Mouse (Mus musculus) heart, postnatal 10 days (tissue): ENCODE measurements around the gene Fbxo9. TPM values are rescaled to one million over a fixed set of nuclear protein-coding genes. Genes with fewer than 3 reads are reported as not detected.
"Not testable (repeated sequence)": the region's sequence is repeated elsewhere in the genome, so short reads cannot be mapped to it uniquely, and the experiment has no call there.

ENCODE experiments used
- DNase-seq, 2 experiments: peaks; one replicate each; pipeline ENCODE4 v3.0.0; 2021
- intact Hi-C: fragments of 180-260 bp; cut with DNase I; formaldehyde crosslinking; loops from one replicate; pipeline ENCODE4 v1.15.1; 2025
- total RNA-seq, 2 experiments: library from RNA; stranded (reverse); gene quantifications; 2 replicates each; pipeline ENCODE4 v1.2.3; 2021

Gene Fbxo9
- total RNA-seq, 2 experiments from 2014 or later: 88.6 to 90.3 TPM

- DNase-seq, intact Hi-C loops: not testable (repeated sequence)
These were observed 35.6 kb downstream of the Fbxo9 start for GRCm38 (mm10) chr9:78073291-78073690.

DNA sequence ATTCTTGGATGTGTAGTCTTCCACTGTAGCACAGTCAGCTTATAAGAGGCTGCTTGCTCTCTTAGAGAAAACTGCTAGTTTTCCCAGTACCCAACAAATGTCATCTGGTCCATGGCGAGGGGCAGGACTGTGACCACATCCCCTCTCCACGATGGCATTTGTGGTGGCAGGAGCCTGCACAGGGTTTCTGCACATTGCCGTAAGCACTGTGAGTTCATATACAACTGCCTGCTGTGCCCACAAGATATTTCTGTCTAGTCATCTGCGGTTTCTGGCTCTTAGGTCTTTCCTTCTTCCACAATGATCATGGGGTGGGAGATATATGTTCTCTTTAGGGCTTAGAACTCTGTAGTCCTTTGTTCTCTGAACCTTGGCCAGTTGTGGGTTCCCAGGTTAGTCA, 37.2 kb downstream of the Fbxo9 start:
- no peak for DNase-seq
- intact Hi-C loops: no loop called here

DNA sequence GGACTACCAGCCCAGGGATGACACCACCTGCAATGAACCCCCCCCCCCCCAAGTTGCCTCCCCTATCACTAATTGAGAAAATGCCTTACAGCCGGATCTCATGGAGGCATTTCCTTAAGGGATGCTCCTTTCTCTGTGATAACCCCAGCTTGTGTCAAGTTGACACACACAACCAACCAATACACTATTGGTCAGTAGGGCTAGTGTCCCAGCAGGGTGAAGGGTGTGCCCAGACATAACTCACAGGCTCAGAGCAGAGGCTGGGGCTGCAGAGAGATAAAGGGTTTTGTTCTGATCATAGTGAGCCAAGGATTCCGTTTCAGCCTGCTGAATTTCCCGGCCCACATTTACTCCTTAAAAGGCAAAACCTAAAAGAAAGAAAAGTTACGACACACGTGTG, 38.4 kb downstream of the Fbxo9 start:
- no peak for DNase-seq
- intact Hi-C loops: no loop called here

GRCm38 (mm10) chr9:78064121-78064520, 44.7 kb downstream of the Fbxo9 start:
- intact Hi-C loops: no loop called here
- DNase-seq: no peak

- no peak for DNase-seq
- intact Hi-C loops: no loop called here
These were observed 46.5 kb downstream of the Fbxo9 start for GRCm38 (mm10) chr9:78062392-78062791.

DNA sequence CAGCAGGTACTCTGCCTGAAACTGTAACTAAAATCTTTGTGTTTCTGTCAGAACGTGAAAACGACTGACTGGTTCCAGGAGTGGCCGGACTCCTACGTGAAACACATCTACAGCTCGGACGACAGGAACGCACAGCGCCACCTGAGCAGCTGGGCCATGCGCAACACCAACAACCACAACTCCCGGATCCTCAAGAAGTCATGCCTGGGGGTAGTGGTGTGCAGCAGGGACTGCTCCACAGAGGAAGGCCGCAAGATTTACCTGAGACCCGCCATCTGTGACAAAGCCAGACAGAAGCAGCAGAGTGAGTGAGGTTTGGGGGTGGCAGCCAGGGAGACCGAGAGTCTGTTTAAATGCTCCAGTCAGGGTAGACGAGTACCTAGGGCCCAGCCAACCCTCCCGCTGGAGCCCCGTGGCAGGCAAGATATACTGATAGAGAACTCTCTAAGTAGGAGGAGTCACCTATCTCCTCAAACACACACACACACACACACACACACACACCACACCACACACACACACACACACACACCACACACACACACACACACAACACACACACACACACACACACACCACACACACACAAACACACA, 49.2 kb downstream of the Fbxo9 start:
- intact Hi-C loops: no loop called here
- DNase-seq: no peak

GRCm38 (mm10) chr9:78054298-78054697, 54.6 kb downstream of the Fbxo9 start:
- intact Hi-C loops: no loop called here

GRCm38 (mm10) chr9:78053821-78054220, 55.0 kb downstream of the Fbxo9 start:
- no peak for DNase-seq
- intact Hi-C loops: no loop called here

More at GRCm38 (mm10) chr9:78054298-78054697, 54.6 kb downstream of the Fbxo9 start:
- no peak for DNase-seq

- intact Hi-C loops: no loop called here
- no peak for DNase-seq
These were observed 57.2 kb downstream of the Fbxo9 start, which contains the start of gene Gcm1 for GRCm38 (mm10) chr9:78051677-78052076. Gene Gcm1 (plus strand): TSS chr9:78051924.

DNA sequence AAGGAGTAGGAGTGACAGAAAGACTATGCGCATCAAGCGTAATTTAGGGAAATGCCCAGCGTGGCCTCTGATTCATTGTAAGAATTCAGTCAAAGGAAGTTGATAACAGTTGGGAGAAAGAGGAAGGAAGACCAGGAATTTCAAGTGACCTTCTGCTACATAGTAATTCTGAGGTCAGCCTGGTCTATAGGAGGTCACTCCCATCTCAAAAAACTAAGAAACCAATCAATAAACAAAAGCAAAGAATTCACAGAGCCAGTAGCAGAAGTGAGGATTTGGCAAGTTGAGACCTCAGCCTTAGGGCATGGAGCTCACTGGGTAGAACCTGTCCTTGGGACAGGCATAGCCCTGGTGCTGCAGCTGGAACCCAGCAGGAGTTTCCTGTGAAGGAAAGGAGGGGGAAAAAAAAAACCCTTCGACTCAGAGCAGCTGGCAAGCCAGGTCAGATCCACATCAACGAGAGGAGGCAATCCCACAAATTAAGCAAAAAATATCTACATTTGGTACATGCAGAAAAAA, 58.4 kb downstream of the Fbxo9 start:
- DNase-seq: no peak
- intact Hi-C loops: no loop called here

- intact Hi-C loops: no loop called here
- DNase-seq: peak in 1 of 2 experiments; percentile 12
These were observed 62.1 kb downstream of the Fbxo9 start for GRCm38 (mm10) chr9:78046755-78047154.

GRCm38 (mm10) chr9:78045171-78045570, 63.7 kb downstream of the Fbxo9 start:
- intact Hi-C loops: no loop called here
- no peak for DNase-seq

DNA sequence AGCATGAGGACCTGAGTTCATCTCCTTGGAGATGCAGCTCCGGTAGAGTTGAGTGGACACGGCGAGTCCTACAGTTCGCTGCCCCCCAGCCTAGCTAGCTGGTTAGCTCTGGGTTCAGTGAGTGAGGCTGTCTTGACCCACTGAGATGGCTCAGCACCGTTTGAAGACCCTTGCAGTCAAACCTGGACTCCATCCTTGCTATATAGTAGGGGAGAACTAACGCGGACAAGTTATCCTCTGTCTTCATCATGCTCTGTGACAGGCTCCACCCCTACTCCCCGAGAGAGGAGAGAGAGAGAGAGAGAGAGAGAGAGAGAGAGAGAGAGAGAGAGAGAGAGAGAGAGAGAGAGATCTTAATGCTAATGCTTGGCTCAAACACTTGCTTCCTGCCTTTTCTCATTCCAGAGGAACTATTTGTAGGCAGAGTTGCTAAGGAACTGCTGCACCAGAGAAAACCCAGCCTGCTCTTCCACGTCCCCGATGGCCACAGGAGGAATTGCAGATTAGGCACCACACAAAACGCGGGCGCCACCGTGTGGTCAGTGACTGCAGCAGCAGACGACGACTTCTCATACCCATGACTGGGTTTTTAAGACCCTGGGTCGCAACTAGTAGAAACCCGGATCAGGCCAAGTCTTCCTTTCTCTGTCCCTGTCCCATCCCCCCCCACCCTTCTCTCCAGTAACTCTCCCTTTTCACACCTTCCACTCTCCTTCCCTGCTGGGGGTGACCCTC, 69.9 kb downstream of the Fbxo9 start:
- DNase-seq: peak; percentile 82 to 90
- intact Hi-C loops: loop anchor here (5.0 kb wide), 1 partner anchor 442 kb away; no protein-coding TSS in a partner anchor

DNA sequence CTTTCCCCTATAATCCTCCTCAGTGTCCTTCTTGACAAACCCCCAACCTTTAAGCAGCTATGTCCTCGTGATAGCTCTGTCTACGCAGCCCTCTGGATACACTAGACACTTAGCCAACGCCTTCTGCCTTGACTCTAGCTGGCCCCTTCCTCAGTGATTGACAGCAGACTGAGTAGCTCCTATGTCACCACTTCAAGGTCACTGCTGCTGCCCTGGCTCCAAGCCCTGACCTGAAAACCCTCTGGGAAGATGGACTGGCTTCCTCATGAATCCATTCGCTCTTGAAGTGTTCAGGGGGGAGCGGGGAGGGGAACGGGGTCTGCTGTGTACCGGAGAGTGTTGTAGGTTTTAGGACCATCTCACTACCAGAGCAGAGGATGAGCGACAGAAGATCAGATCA, 73.0 kb downstream of the Fbxo9 start:
- DNase-seq: no peak
- intact Hi-C loops: loop anchor here (5.0 kb wide), 1 partner anchor 439 kb away; no protein-coding TSS in a partner anchor

DNA sequence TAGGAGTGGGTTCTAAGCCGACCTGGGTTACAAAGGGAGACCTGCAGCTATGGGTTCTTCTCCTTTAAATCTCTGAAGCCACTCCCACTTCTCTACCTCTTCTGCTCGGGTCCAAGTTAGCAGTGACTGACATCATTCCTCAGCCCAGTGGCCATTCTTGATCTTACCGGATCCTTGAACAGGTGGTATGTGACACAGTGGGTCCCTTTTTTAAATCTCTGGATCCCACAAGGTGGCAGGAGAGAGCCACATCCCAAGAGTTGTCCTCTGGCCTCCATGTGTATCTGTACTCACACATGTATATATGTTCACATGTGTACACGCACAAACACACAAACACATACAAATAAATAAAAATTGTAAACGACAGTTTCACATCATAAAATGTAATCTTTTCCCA, 73.6 kb downstream of the Fbxo9 start:
- intact Hi-C loops: loop anchor here (5.0 kb wide), 1 partner anchor 438 kb away; no protein-coding TSS in a partner anchor
- DNase-seq: no peak

GRCm38 (mm10) chr9:78032930-78033329, 75.9 kb downstream of the Fbxo9 start:
- intact Hi-C loops: no loop called here
- DNase-seq: no peak

Other genes with a start within 250 kb of the Fbxo9 start
- gene Elovl5, start 191.7 kb downstream of the Fbxo9 start, total RNA-seq: 10 to 100 TPM; 53.9 to 56.7 TPM
- not detected for gene Gcm1, start 57.1 kb downstream of the Fbxo9 start, total RNA-seq
- gene Ick, start 127 bp upstream of the Fbxo9 start, total RNA-seq: 10 to 100 TPM; 21.5 to 23.0 TPM
- 10 to 100 TPM; 57.3 to 60.8 TPM for gene Gsta4, start 73.7 kb upstream of the Fbxo9 start, total RNA-seq
- gene Gsta1, start 121.6 kb upstream of the Fbxo9 start, total RNA-seq: under 1 TPM in 1 of 2 experiments, not detected in 1; 0.55 TPM
- gene Gm3776, start 148.1 kb upstream of the Fbxo9 start, total RNA-seq: not detected
- not detected for gene Gm10639, start 180.9 kb upstream of the Fbxo9 start, total RNA-seq
- not detected for gene Omt2a, start 205.7 kb upstream of the Fbxo9 start, total RNA-seq
- not detected for gene Omt2b, start 218.5 kb upstream of the Fbxo9 start, total RNA-seq
- not detected for gene Gsta2, start 246.7 kb upstream of the Fbxo9 start, total RNA-seq